Mouse (Mus musculus): ENCODE results near the gene Pik3r1.

DNA sequence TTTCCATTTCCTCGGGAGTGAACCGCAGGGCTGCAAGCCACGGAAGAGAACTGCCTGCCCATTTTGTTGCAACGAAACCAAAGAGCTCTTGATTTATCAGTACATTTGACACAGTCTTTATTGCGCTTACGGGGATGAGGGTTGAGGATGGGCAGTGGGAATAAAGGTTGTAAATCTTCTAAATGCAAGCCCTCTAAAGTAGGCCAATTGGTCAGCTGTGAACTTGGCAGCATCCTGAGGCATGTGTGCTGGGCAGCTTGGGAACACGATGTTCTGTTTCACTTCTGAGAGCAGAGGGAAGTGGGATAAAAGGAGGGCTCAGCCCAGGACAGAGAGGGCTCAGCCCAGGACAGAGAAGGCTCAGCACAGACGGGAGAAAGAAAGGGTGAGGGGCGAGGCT lies 43.9 kb upstream of the Pik3r1 start:
- TF ChIP-seq CTCF (IDR thresholded peaks at IDR 0.05; ENCODE audit: extremely low read depth, insufficient read length, insufficient replicate concordance, low read depth, low read length) = no peak
- no peak for TF ChIP-seq POLR2A (IDR thresholded peaks at IDR 0.05; ENCODE audit: low read depth, low read length)

All from small intestine, adult 2 months (tissue).